ENCODE assay signal across 8 mouse cellular contexts in the genomic region with DNA sequence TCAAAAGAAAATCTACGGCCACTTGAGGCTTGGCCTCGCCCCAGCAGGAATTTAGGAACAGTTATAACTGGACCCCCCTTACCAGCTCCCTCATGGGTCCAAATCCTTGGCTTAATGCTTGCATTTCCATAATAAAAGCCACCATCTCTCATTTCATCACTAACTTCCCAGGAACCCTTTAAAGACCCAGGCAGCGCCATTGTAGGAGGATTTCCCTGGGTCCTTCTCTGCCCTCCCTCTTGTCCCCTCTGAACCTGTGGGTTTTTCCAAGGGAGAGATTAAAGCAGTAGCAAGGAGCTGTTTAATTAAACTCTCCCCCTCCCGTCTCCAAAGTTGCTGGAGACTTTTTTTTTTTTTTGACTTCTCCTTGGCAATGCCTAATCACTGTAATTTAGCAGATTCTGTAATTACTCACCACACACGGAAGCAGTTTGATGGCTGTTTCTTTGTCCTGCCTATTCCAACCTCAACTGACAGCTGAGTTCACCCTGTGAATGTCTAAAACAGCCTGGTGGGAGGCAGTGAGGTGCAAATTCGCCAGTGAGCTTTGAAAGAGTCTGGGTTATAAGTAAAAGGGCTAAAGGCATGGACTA.
DNase-seq lines count a peak whose midpoint lies in the region; ATAC-seq and TF ChIP-seq lines count a peak whose summit lies in the region.

No protein-coding gene starts in this region.

- H3K4me2 ChIP-seq in hindbrain, postnatal 0 days (ENCODE audit: low read depth, low read length) = no peak overlapping the region
- no peak overlapping the region; the same call in 1 of the 2 replicates for H3K4me2 ChIP-seq in forebrain, embryonic 11.5 days (ENCODE audit: low read depth, low read length, severe bottlenecking)
- H3K4me2 ChIP-seq in limb, embryonic 12.5 days = no peak overlapping the region

- H3K9me3 ChIP-seq in hindbrain, embryonic 10.5 days = no peaks in the 10 kb centered on the region
- no peaks in the 10 kb centered on the region for H3K9me3 ChIP-seq in hindbrain, postnatal 0 days (ENCODE audit: low read length)
- H3K9me3 ChIP-seq in forebrain, embryonic 11.5 days (ENCODE audit: control insufficient read depth, low read length) = no peaks in the 10 kb centered on the region
- no peaks in the 10 kb centered on the region for H3K9me3 ChIP-seq in limb, embryonic 12.5 days

- no peak for ATAC-seq in hindbrain, postnatal 0 days
- peak; percentile 94 for ATAC-seq in forebrain, embryonic 11.5 days (replicated peaks; ENCODE audit: low FRiP score)
- ATAC-seq in limb, embryonic 12.5 days (ENCODE audit: insufficient number of reproducible peaks, insufficient read depth, low FRiP score, low TSS enrichment, low read depth) = no peak

- no peak for DNase-seq in hindbrain, embryonic 10.5 days (ENCODE audit: low spot score)
- DNase-seq in hindbrain, postnatal 0 days (ENCODE audit: low spot score) = no peak
- peak; percentile 67 for DNase-seq in R1 (ENCODE audit: low read depth, low spot score)
- DNase-seq in forebrain, embryonic 11.5 days (ENCODE audit: low spot score) = peak; percentile 71
- DNase-seq in cerebellum, postnatal 10 days = no peak
- DNase-seq in thymus, postnatal 25 days = no peak
- DNase-seq in urinary bladder, adult 2 months (ENCODE audit: low spot score) = no peak

- H3K27ac ChIP-seq in hindbrain, embryonic 10.5 days = peak overlapping the region; percentile 82
- H3K27ac ChIP-seq in hindbrain, postnatal 0 days = no peak overlapping the region
- no peak overlapping the region; the same call in 1 of the 2 replicates for H3K27ac ChIP-seq in forebrain, embryonic 11.5 days (ENCODE audit: low read depth, low read length)
- H3K27ac ChIP-seq in limb, embryonic 12.5 days = peak overlapping the region; percentile 23; the same call in 1 of the 2 replicates

- no peaks in the 10 kb centered on the region for H3K36me3 ChIP-seq in hindbrain, embryonic 10.5 days
- no peaks in the 10 kb centered on the region for H3K36me3 ChIP-seq in hindbrain, postnatal 0 days (ENCODE audit: insufficient read depth, low read length)
- no peaks in the 10 kb centered on the region for H3K36me3 ChIP-seq in forebrain, embryonic 11.5 days (ENCODE audit: control insufficient read depth, insufficient read depth, low read length)
- H3K36me3 ChIP-seq in limb, embryonic 12.5 days = no peaks in the 10 kb centered on the region

- TF ChIP-seq CTCF in hindbrain, postnatal 0 days (IDR thresholded peaks at IDR 0.05; ENCODE audit: low read depth) = no peak

- H3K9ac ChIP-seq in hindbrain, postnatal 0 days (replicated peaks; ENCODE audit: low read length) = no peak overlapping the region
- H3K9ac ChIP-seq in forebrain, embryonic 11.5 days (ENCODE audit: low read length) = no peak overlapping the region
- H3K9ac ChIP-seq in limb, embryonic 12.5 days (replicated peaks) = no peak overlapping the region

- WGBS in hindbrain, embryonic 10.5 days = 11% methylated on average over 6 of the region's 6 CpGs
- WGBS in hindbrain, postnatal 0 days = 29% methylated on average over 6 of the region's 6 CpGs
- WGBS in forebrain, embryonic 11.5 days = 9% methylated on average over 6 of the region's 6 CpGs
- 13% methylated on average over 6 of the region's 6 CpGs for WGBS in limb, embryonic 12.5 days

- peaks cover 58% of the 10 kb centered on the region for H3K4me1 ChIP-seq in hindbrain, embryonic 10.5 days (replicated peaks)
- no peaks in the 10 kb centered on the region for H3K4me1 ChIP-seq in hindbrain, postnatal 0 days (ENCODE audit: insufficient read depth, low read length)
- peaks cover 29% of the 10 kb centered on the region for H3K4me1 ChIP-seq in forebrain, embryonic 11.5 days (replicated peaks; ENCODE audit: control insufficient read depth, insufficient read depth, low read length)
- peaks cover 60% of the 10 kb centered on the region for H3K4me1 ChIP-seq in limb, embryonic 12.5 days (replicated peaks)

- H3K4me3 ChIP-seq in hindbrain, embryonic 10.5 days = no peak overlapping the region
- H3K4me3 ChIP-seq in hindbrain, postnatal 0 days (ENCODE audit: low read length) = no peak overlapping the region
- no peak overlapping the region for H3K4me3 ChIP-seq in forebrain, embryonic 11.5 days (ENCODE audit: low read depth, low read length)
- H3K4me3 ChIP-seq in limb, embryonic 12.5 days (replicated peaks) = no peak overlapping the region

- H3K27me3 ChIP-seq in hindbrain, embryonic 10.5 days (ENCODE audit: insufficient read depth, poor library complexity, severe bottlenecking) = peaks cover 17% of the 10 kb centered on the region; the same call in 1 of the 2 replicates
- no peaks in the 10 kb centered on the region for H3K27me3 ChIP-seq in hindbrain, postnatal 0 days (ENCODE audit: insufficient read depth, low read length)
- peaks cover 41% of the 10 kb centered on the region for H3K27me3 ChIP-seq in forebrain, embryonic 11.5 days (ENCODE audit: control insufficient read depth, insufficient read depth, low read length)
- peaks cover 18% of the 10 kb centered on the region; the same call in 1 of the 2 replicates for H3K27me3 ChIP-seq in limb, embryonic 12.5 days

Comparison
In these comparisons a context has a peak if more than half of its experiments do, and no peak if none do; other contexts are left out.
1. H3K27ac ChIP-seq: peak in hindbrain, embryonic 10.5 days (single experiment) and limb, embryonic 12.5 days (single experiment); none in hindbrain, postnatal 0 days (single experiment) and forebrain, embryonic 11.5 days (single experiment).
2. DNase-seq: peak in R1 (single experiment) and forebrain, embryonic 11.5 days (single experiment); none in hindbrain, embryonic 10.5 days (single experiment), hindbrain, postnatal 0 days (single experiment), cerebellum, postnatal 10 days (0 of 2), thymus, postnatal 25 days (single experiment) and urinary bladder, adult 2 months (single experiment).